Mouse (Mus musculus) activated CD4-positive, CD25-positive, alpha-beta regulatory T cell (primary cell): ENCODE results near the gene Rab25. TPM values are rescaled to one million over a fixed set of nuclear protein-coding genes. Genes with fewer than 3 reads are reported as not detected.

Experiments used
- polyA plus RNA-seq, 2 experiments: library from polyadenylated mRNA; unstranded; fragments of 100-300 nt; shearing (Covaris generic); gene quantifications; one replicate each; pipeline ENCODE4 v1.2.1; 2017

The Rab25 gene
- under 1 TPM in 1 of 2 experiments, not detected in 1; 0.66 TPM for polyA plus RNA-seq

DNA sequence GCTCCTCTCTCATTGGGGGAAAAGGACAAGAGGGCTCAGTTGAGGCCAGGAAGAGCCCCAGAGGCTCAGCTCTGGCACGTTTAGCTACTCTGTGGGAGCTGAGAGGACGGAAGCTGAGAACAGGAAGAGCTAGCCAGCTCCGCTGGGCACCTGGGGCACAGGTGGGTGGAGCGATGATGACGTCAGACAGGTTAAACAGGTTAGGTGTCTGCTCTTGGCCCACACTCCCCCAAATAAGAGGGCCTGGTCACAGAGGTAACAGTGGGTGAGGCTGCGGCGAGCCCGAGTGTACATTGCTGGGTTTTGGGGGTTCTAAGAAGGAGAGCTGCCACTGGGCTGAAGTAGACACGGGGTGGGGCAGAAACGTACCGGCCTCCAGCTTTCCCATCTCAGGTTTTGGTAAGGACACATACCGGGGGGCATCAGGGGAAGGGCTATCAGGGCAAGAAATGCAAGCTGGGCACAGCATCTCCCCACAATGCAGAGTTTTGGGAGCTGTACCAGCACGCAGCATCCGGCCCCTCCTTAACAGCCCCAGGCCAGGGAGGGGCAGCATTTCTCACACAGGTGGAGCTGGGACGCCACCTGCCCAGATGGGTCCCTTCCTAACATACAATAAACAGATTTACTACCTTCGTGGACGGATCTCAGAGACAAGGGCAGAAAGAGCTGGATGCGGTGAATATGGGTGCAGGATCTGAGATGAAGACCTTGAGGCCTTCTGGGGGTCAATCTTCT lies at the start of gene Rab25:
Gene Rab25 (minus strand): TSS at position 121 of the 738 bp plus-strand sequence.

DNA sequence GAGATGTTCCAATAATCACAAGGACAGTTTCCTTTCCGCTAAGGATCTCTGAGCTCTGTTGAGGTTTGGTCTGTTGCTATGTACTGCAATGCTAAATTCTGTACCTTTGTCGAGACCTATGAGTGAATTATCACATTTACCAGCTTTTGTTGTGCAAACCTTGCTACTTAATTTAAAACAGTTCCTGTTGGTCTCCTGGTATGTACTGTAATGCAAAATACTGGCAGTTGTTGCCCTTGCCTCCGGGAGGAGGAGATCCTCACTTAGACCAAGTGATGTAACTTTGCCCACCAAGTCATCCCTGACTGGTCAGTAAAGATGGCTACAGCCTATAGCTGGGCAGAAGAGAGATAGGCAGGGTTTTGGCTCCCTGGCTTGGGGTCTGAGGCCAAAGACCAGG lies 27.4 kb upstream of the Rab25 start, which contains the start of gene Ssr2:
Gene Ssr2 (plus strand): TSS at position 337 of the 400 bp plus-strand sequence.

DNA sequence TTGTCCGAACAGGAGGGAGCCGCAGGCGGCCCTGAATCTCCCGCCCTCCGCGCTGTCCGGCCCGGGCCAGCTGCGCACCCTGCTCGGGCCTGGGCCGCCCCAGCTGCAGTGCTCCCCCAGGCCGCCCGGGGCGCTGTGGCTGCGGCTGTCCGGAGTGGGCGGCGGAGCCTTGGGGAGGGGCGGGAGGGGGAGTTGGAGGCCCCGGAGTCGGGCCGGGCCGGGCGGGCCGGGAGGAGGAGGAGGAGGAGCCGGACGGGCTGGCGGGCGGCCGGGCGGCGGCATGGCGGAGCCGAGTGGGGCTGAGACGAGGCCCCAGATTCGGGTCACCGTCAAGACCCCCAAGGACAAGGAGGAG lies 5.4 kb upstream of the Rab25 start, which contains the start of gene Ubqln4:
Gene Ubqln4 (plus strand): TSS at position 234 of the 355 bp plus-strand sequence.

DNA sequence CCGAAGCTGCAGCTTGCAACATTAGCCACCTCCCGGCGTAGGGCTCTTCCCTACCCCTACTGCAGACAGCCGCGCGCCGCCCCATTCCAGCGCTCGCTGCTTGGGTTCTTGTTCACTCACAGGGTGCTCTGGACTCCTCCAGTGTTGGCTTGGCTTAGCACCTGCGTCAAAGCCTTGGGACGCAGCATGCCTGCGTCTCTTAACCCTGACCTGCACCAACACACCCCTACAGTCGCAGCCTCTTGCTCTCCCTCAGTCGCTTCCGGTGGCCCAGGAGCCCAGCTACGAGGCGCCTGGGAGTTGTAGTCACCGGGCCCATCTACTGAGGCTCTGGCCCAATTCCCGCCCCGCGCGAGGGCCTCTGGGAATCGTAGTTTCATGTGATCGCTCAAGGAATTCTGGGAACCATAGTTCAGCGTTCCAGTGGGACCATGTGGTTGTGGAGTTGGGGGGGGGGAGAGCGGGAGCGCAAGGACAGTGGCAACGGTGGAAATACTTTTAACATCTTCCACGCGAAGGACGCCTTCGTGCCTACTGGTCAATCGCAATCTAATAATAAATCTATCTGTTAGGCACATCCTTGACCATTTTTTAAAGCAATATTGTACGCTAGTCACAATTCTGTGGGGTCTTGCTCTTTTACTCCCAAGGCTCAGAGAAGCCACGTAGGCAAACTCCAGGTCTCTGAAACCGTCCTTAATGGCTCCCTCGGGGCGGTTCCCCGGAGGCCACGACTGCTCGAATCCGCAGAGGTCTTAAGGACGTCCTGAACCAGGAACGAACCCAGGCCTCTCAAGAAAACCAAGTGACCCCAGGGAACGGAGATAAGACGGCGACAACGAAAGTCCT lies 4.8 kb upstream of the Rab25 start, which contains the start of gene Lamtor2:
Gene Lamtor2 (minus strand): TSS at position 399 of the 849 bp plus-strand sequence.

DNA sequence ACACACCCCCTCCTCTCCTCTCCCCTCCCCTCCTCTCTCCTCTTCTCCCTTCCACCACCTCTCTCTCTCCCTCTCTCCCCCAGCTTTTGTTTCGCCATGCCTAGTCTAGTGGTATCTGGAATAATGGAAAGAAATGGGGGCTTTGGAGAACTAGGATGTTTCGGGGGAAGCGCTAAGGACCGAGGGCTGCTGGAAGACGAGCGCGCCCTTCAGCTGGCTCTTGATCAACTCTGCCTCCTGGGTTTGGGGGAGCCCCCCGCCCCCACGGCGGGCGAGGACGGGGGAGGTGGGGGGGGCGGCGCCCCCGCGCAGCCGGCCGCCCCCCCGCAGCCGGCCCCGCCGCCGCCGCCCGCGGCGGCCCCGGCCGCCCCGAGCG lies 15.8 kb downstream of the Rab25 start, which contains the start of gene Mex3a:
Gene Mex3a (plus strand): TSS at position 97 of the 376 bp plus-strand sequence.

DNA sequence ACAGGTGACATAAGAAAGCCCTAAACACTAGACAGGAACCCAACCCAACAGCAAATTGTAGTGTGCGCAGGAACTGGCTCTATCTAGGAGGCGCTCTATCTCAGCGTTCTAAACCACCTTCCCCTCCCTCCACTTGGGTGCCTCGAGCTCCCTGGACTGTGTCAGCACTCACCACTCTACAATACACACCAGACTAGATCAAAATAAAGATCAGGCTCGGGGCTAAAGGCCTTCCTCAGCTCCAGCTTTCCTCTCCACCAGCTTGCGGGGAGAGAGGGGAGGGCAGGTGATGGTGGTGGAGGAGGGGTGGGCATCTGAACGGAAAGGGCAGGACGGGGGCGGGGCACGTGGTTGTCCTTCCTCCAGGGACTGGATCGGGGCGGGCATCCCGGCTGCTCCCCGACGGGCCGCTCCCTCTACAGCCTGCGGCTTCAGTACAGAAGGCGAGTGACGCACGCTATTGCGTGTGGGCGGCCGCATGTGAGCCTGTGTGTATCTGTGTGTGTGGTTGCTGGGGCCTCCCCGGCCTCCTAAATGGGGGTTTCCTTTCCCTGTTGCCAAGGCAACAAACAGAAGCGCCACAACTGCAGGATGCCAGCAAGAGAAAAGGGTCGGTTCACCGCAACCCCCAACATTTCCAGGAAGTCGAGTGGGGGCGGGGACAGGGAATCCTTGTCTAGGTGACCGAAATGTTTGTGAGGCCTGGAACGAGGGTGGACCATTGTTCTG lies 38.2 kb downstream of the Rab25 start, which contains the start of gene Lmna:
Gene Lmna (minus strand): TSS at position 265 of the 729 bp plus-strand sequence.

Other genes starting within 250 kb of the Rab25 start
- 100 to 1,000 TPM; 268 to 447 TPM for gene Glmp, start 223.3 kb downstream of the Rab25 start, polyA plus RNA-seq
- gene Tmem79, start 212.2 kb downstream of the Rab25 start, polyA plus RNA-seq: 1 to 10 TPM in 1 of 2 experiments, under 1 TPM in 1; 0.76 to 1.9 TPM
- 10 to 100 TPM; 43.8 to 45.7 TPM for gene Smg5, start 212.0 kb downstream of the Rab25 start, polyA plus RNA-seq
- not detected for gene Paqr6, start 183.7 kb downstream of the Rab25 start, polyA plus RNA-seq
- gene Bglap3, start 175.6 kb downstream of the Rab25 start, polyA plus RNA-seq: not detected
- not detected for gene Bglap2, start 169.6 kb downstream of the Rab25 start, polyA plus RNA-seq
- not detected for gene Bglap, start 163.8 kb downstream of the Rab25 start, polyA plus RNA-seq
- gene Pmf1, start 138.0 kb downstream of the Rab25 start, polyA plus RNA-seq: 10 to 100 TPM; 39.3 to 53.6 TPM
- gene Slc25a44, start 123.2 kb downstream of the Rab25 start, polyA plus RNA-seq: 10 to 100 TPM; 12.4 to 16.7 TPM
- 100 to 1,000 TPM in 1 of 2 experiments, 10 to 100 TPM in 1; 42.2 to 122 TPM for gene Sema4a, start 87.1 kb downstream of the Rab25 start, polyA plus RNA-seq
- gene Lmna, start 38.3 kb downstream of the Rab25 start, polyA plus RNA-seq: 10 to 100 TPM in 1 of 2 experiments, 1 to 10 TPM in 1; 7.7 to 30.9 TPM
- gene Mex3a, start 15.9 kb downstream of the Rab25 start, polyA plus RNA-seq: under 1 TPM; 0.21 to 0.33 TPM
- gene Lamtor2, start 4.8 kb upstream of the Rab25 start, polyA plus RNA-seq: 100 to 1,000 TPM; 165 to 189 TPM
- gene Ubqln4, start 5.5 kb upstream of the Rab25 start, polyA plus RNA-seq: 10 to 100 TPM; 35.4 to 39.3 TPM
- gene Ssr2, start 27.6 kb upstream of the Rab25 start, polyA plus RNA-seq: 100 to 1,000 TPM; 137 to 153 TPM
- gene Arhgef2, start 57.7 kb upstream of the Rab25 start, polyA plus RNA-seq: 100 to 1,000 TPM; 132 to 145 TPM
- not detected for gene Rxfp4, start 104.8 kb upstream of the Rab25 start, polyA plus RNA-seq
- 10 to 100 TPM; 86.3 to 93.1 TPM for gene Khdc4, start 137.5 kb upstream of the Rab25 start, polyA plus RNA-seq
- gene Rit1, start 168.5 kb upstream of the Rab25 start, polyA plus RNA-seq: 10 to 100 TPM; 53.6 to 55.8 TPM
- 10 to 100 TPM; 51.5 to 92.1 TPM for gene Syt11, start 226.9 kb upstream of the Rab25 start, polyA plus RNA-seq